Mouse (Mus musculus): ENCODE data around the gene Olfr995.

Gene Olfr995

GRCm38 (mm10) chr2:85443539-85443938 is at the start of gene Olfr995:
TSS of gene Olfr995 (minus strand) at chr2:85443639.
- in situ Hi-C loops (cut with MboI, MseI), result no loop called here

DNA sequence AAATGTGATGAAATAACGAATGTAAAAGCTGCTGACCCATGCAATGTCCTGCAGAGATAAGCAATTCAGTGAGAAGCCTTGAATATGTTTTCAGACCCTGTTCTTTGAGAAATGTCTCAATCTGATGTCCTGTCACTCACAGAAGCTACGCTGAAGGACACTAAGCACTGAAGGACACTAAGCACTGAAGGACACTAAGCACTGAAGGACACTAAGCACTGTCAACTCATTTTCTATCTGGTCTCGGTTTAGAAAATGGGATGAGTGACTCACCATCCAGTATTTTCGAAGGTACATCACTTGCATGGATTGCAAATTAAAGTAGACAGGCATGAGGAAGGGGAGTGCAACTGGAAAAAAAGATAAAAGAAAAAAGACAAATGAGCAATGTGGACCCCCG is 47.0 kb upstream of the Olfr995 start:
- in situ Hi-C loops (cut with MboI, MseI), result no loop called here

- in situ Hi-C loops (cut with MboI, MseI), result no loop called here
These were observed 23.4 kb upstream of the Olfr995 start for GRCm38 (mm10) chr2:85466801-85467325.

DNA sequence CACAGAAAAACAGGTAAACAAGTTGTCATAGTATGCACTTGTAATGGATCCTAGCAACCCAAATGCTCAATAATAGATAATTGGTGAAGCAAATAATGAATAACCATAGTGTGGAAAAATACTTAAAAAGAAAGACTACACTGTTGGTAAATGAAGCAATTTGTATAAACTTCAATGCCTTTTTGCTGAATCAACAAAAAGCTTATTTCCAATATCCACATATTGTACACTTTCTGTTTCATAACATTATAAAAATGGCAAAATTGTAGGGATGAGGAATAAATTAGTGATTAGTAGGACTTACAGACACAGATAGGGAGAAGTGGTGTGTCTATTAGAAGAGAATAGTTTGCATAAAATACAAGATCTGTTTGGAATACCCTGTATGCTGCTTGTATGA is 893 bp downstream of the Olfr995 start:
- in situ Hi-C loops (cut with MboI, MseI), result no loop called here

GRCm38 (mm10) chr2:85436351-85436750 is 7.1 kb downstream of the Olfr995 start, which contains the start of gene Olfr994:
TSS of gene Olfr994 (minus strand) at chr2:85436451.
- in situ Hi-C loops (cut with MboI, MseI), result no loop called here

DNA sequence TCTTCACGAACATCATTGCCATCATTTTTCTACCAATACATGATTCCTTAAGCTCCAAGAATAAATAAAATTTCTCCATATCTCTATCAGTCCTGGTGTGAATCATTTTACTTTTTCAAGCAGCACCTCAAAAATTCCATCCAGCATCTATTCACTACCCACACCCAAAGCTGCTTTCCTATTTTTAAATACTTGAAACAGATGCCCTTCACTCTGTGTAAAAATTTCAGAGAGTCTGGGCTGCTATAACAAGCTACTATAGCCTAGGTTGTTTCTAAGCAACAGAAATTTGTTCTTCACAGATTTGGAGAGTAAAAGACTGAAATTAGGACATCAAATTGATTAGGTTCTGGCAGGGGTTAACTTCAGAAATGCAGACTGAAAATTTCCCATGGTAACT is 17.5 kb downstream of the Olfr995 start:
- in situ Hi-C loops (cut with MboI, MseI), result no loop called here

GRCm38 (mm10) chr2:85414777-85415176 is 28.7 kb downstream of the Olfr995 start, which contains the start of gene Olfr993:
TSS of gene Olfr993 (minus strand) at chr2:85414877.
- in situ Hi-C loops (cut with MboI, MseI), result no loop called here

GRCm38 (mm10) chr2:85409369-85409768 is 34.1 kb downstream of the Olfr995 start, which contains the start of gene Olfr992:
TSS of gene Olfr992 (minus strand) at chr2:85409469.
- in situ Hi-C loops (cut with MboI, MseI), result no loop called here
